Mouse (Mus musculus): ENCODE measurements around the gene Wasf1. TPM values are rescaled to one million over a fixed set of nuclear protein-coding genes. Genes with fewer than 3 reads are reported as not detected.

Gene Wasf1
- polyA plus RNA-seq, 1 experiment from 2014 or later, result 3.2 TPM

DNA sequence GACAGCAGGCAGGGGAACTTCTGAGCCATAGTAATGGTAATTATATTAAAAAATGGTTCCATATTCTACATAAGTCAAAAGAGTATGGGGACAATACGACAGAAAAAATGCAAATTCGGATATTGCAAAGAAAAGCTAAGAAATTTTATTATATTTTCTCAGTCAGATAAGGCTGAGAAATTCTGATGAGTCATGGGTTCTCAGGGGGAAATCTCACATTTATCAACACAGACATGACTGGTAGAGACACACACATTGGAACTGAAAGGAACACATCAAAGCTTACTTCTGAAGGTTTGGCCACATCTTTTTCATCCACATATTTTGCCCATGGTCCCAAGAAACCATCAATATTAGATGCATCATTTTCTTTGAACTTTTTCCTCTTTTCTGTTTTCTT is 32.6 kb upstream of the Wasf1 start:
- Histone ChIP-seq H3K4me2 (replicated peaks; ENCODE audit: low read depth) (no peak overlapping the region), H3K36me3 (ENCODE audit: control insufficient read depth, insufficient read depth, low read length) (peaks cover 13% of the 10 kb centered on the region), H3K9me3 (ENCODE audit: control insufficient read depth, low read length) (no peaks in the 10 kb centered on the region), H3K27ac (replicated peaks) (no peak overlapping the region), H3K27me3 (ENCODE audit: control insufficient read depth, insufficient read depth, low read length) (no peaks in the 10 kb centered on the region), H3K9ac (ENCODE audit: low read length) (no peak overlapping the region), H3K4me3 (ENCODE audit: low read depth, low read length) (no peak overlapping the region), H3K4me1 (replicated peaks; ENCODE audit: control insufficient read depth, insufficient read depth) (no peaks in the 10 kb centered on the region)
- ATAC-seq (ENCODE audit: low FRiP score, low TSS enrichment) (no peak), DNase-seq (ENCODE audit: low spot score) (no peak)
- WGBS, result 84% methylated on average over 2 of the region's 2 CpGs
- TF ChIP-seq CTCF (IDR thresholded peaks at IDR 0.05; ENCODE audit: low read depth), result no peak
- TF ChIP-seq EP300 (optimal IDR thresholded peaks at IDR 0.05), result no peak

- H3K9ac ChIP-seq (ENCODE audit: low read length), result no peak overlapping the region
- peaks cover 13% of the 10 kb centered on the region for H3K36me3 ChIP-seq (ENCODE audit: control insufficient read depth, insufficient read depth, low read length)
- DNase-seq (ENCODE audit: low spot score) (no peak), ATAC-seq (ENCODE audit: low FRiP score, low TSS enrichment) (no peak)
- H3K4me3 ChIP-seq (ENCODE audit: low read depth, low read length), result no peak overlapping the region
- no peaks in the 10 kb centered on the region for H3K9me3 ChIP-seq (ENCODE audit: control insufficient read depth, low read length)
- no peaks in the 10 kb centered on the region for H3K27me3 ChIP-seq (ENCODE audit: control insufficient read depth, insufficient read depth, low read length)
- TF ChIP-seq EP300 (optimal IDR thresholded peaks at IDR 0.05), result no peak
- TF ChIP-seq CTCF (IDR thresholded peaks at IDR 0.05; ENCODE audit: low read depth), result no peak
- no peaks in the 10 kb centered on the region for H3K4me1 ChIP-seq (replicated peaks; ENCODE audit: control insufficient read depth, insufficient read depth)
- H3K4me2 ChIP-seq (replicated peaks; ENCODE audit: low read depth), result no peak overlapping the region
- H3K27ac ChIP-seq (replicated peaks), result no peak overlapping the region
Observed at GRCm38 (mm10) chr10:40851138-40851537, 32.1 kb upstream of the Wasf1 start.

DNA sequence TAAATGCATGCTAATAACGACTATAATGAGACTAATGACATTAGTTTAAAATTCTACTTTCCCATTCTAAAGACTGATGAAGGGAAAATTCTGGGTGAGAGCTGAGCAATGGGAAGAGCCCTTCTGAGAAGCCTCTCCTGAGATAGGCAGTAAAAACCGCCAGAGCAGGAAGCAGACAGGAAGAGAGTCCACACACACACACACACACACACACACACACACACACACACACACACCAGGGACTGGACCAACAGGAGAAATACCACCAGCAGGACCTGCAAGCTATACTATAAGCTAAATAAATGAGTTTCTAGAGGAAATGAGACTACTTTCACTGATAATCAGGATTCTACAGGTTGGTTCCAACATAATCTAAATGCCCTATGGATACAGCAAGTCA is 27.7 kb upstream of the Wasf1 start:
- 0 out of 2 replicates have a peak, but pooled peaks cover 2% of the 10 kb centered on the region for H3K36me3 ChIP-seq (ENCODE audit: control insufficient read depth, insufficient read depth, low read length)
- no peak overlapping the region for H3K9ac ChIP-seq (ENCODE audit: low read length)
- DNase-seq (ENCODE audit: low spot score) (no peak), ATAC-seq (ENCODE audit: low FRiP score, low TSS enrichment) (no peak)
- no peaks in the 10 kb centered on the region for H3K4me1 ChIP-seq (replicated peaks; ENCODE audit: control insufficient read depth, insufficient read depth)
- no peak overlapping the region for H3K4me2 ChIP-seq (replicated peaks; ENCODE audit: low read depth)
- H3K27ac ChIP-seq (replicated peaks), result no peak overlapping the region
- no peaks in the 10 kb centered on the region for H3K27me3 ChIP-seq (ENCODE audit: control insufficient read depth, insufficient read depth, low read length)
- 68% methylated on average over 2 of the region's 2 CpGs for WGBS
- no peak overlapping the region for H3K4me3 ChIP-seq (ENCODE audit: low read depth, low read length)
- no peak for TF ChIP-seq EP300 (optimal IDR thresholded peaks at IDR 0.05)
- no peak for TF ChIP-seq CTCF (IDR thresholded peaks at IDR 0.05; ENCODE audit: low read depth)
- no peaks in the 10 kb centered on the region for H3K9me3 ChIP-seq (ENCODE audit: control insufficient read depth, low read length)

- H3K36me3 ChIP-seq (ENCODE audit: control insufficient read depth, insufficient read depth, low read length), result 0 out of 2 replicates have a peak, but pooled peaks cover 2% of the 10 kb centered on the region
- 91% methylated on average over 7 of the region's 7 CpGs for WGBS
- no peak for TF ChIP-seq EP300 (optimal IDR thresholded peaks at IDR 0.05)
- TF ChIP-seq CTCF (IDR thresholded peaks at IDR 0.05; ENCODE audit: low read depth), result no peak
- H3K4me3 ChIP-seq (ENCODE audit: low read depth, low read length), result no peak overlapping the region
- ATAC-seq (ENCODE audit: low FRiP score, low TSS enrichment), result no peak
- H3K27ac ChIP-seq (replicated peaks), result no peak overlapping the region
- no peaks in the 10 kb centered on the region for H3K27me3 ChIP-seq (ENCODE audit: control insufficient read depth, insufficient read depth, low read length)
- no peak for DNase-seq (ENCODE audit: low spot score)
- no peak overlapping the region for H3K9ac ChIP-seq (ENCODE audit: low read length)
- H3K9me3 ChIP-seq (ENCODE audit: control insufficient read depth, low read length), result no peaks in the 10 kb centered on the region
- H3K4me2 ChIP-seq (replicated peaks; ENCODE audit: low read depth), result no peak overlapping the region
- H3K4me1 ChIP-seq (replicated peaks; ENCODE audit: control insufficient read depth, insufficient read depth), result no peaks in the 10 kb centered on the region
Observed at GRCm38 (mm10) chr10:40856703-40857102, 26.6 kb upstream of the Wasf1 start.

DNA sequence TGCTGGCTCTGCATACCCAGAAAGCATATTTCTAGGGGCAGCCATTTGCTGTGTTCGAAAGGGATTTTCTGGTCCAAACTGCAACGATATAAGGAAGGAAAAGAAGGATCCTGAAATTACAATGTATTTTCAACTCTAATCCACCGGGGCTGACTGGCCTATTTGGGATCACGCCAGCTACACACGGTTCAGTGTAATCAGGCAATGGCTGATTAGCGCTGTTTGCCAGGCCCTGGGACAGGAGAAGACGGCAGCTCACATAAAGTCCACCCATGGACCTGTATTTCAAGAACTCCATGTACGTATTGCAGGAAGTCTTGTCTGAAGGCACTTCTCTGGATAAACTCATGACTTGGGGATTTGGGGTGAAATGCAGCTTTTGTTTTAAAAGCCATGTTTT is 25.7 kb upstream of the Wasf1 start:
- Histone ChIP-seq H3K27ac (replicated peaks) (no peak overlapping the region), H3K9me3 (ENCODE audit: control insufficient read depth, low read length) (no peaks in the 10 kb centered on the region), H3K4me1 (replicated peaks; ENCODE audit: control insufficient read depth, insufficient read depth) (no peaks in the 10 kb centered on the region), H3K4me2 (replicated peaks; ENCODE audit: low read depth) (no peak overlapping the region), H3K27me3 (ENCODE audit: control insufficient read depth, insufficient read depth, low read length) (no peaks in the 10 kb centered on the region), H3K4me3 (ENCODE audit: low read depth, low read length) (no peak overlapping the region), H3K36me3 (ENCODE audit: control insufficient read depth, insufficient read depth, low read length) (no peaks in the 10 kb centered on the region), H3K9ac (ENCODE audit: low read length) (no peak overlapping the region)
- peak; percentile 74 for DNase-seq (ENCODE audit: low spot score)
- peak; percentile 66; the same call in 1 of the 2 replicates for ATAC-seq (ENCODE audit: low FRiP score, low TSS enrichment)
- TF ChIP-seq CTCF (IDR thresholded peaks at IDR 0.05; ENCODE audit: low read depth) (no peak), EP300 (optimal IDR thresholded peaks at IDR 0.05) (no peak)
- 50% methylated on average over 8 of the region's 8 CpGs for WGBS

DNA sequence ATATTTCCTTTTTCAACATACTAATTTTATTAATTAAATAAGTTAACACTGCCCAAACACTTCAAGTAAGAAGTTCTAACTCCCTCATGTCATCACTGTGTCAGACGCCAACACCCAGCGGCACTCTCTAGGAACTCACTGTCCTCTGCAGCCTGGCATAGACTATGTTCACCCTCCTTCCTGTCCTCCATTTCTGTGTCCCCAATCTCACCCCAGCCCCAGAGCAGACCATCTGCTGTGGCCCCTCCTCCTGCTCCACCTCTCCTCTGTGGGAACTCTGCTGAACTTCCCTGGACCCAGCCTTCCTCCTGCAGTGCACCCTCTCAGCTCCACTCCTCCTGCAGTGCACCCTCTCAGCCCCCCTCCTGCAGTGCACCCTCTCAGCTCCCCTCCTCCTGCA is 15.2 kb upstream of the Wasf1 start:
- DNase-seq (ENCODE audit: low spot score) (no peak), ATAC-seq (ENCODE audit: low FRiP score, low TSS enrichment) (no peak)
- Histone ChIP-seq H3K36me3 (ENCODE audit: control insufficient read depth, insufficient read depth, low read length) (no peaks in the 10 kb centered on the region; the same call in 1 of the 2 replicates), H3K4me3 (ENCODE audit: low read depth, low read length) (no peak overlapping the region), H3K4me1 (replicated peaks; ENCODE audit: control insufficient read depth, insufficient read depth) (no peaks in the 10 kb centered on the region), H3K27me3 (ENCODE audit: control insufficient read depth, insufficient read depth, low read length) (no peaks in the 10 kb centered on the region), H3K4me2 (replicated peaks; ENCODE audit: low read depth) (no peak overlapping the region), H3K9me3 (ENCODE audit: control insufficient read depth, low read length) (no peaks in the 10 kb centered on the region), H3K27ac (replicated peaks) (no peak overlapping the region), H3K9ac (ENCODE audit: low read length) (no peak overlapping the region)
- WGBS, result 84% methylated on average over 2 of the region's 2 CpGs
- TF ChIP-seq CTCF (IDR thresholded peaks at IDR 0.05; ENCODE audit: low read depth) (no peak), EP300 (optimal IDR thresholded peaks at IDR 0.05) (no peak)
